Mouse (Mus musculus) intestine, embryonic 14.5 days (tissue): ENCODE results near the gene S100a2. TPM values are rescaled to one million over a fixed set of nuclear protein-coding genes. Genes with fewer than 3 reads are reported as not detected.

Source experiments
- ATAC-seq: fragments of 200-750 bp; cut with Nextera tagmentation; replicated peaks from 2 replicates; pipeline ENCODE4 v1.8.0; 2017; ENCODE audit warnings: low read depth, moderate number of reproducible peaks, moderate TSS enrichment, moderate library complexity; ENCODE audit not compliant: low FRiP score, low TSS enrichment
- DNase-seq: peaks from one replicate; pipeline ENCODE4 v3.0.0-alpha.2; 2018; ENCODE audit warnings: low spot score
- H3K27ac ChIP-seq: fragments of 300-500 bp; sonication (generic); 2 replicates; pipeline ENCODE4 v1.5.1; 2014; ENCODE audit warnings: low read depth, mild to moderate bottlenecking, control low read depth
- H3K27me3 ChIP-seq: fragments of 300-500 bp; sonication (generic); replicated peaks from 2 replicates; pipeline ENCODE4 v1.6.1; 2014; ENCODE audit warnings: low read length, control low read depth; ENCODE audit not compliant: control insufficient read depth, insufficient read depth
- H3K36me3 ChIP-seq: fragments of 300-500 bp; sonication (generic); 2 replicates; pipeline ENCODE4 v1.6.1; 2014; ENCODE audit warnings: low read length, control low read depth; ENCODE audit not compliant: control insufficient read depth, insufficient read depth
- H3K4me1 ChIP-seq: fragments of 300-500 bp; sonication (generic); replicated peaks from 2 replicates; pipeline ENCODE4 v1.6.1; 2014; ENCODE audit warnings: low read length, control low read depth, mixed read lengths; ENCODE audit not compliant: control insufficient read depth, insufficient read depth
- H3K4me2 ChIP-seq: fragments of 300-500 bp; sonication (generic); 2 replicates; pipeline ENCODE4 v1.6.1; 2014; ENCODE audit warnings: low read length
- H3K4me3 ChIP-seq: fragments of 300-500 bp; sonication (generic); 2 replicates; pipeline ENCODE4 v1.5.1; 2014; ENCODE audit warnings: low read depth, low read length, control low read depth, mixed read lengths
- H3K9ac ChIP-seq: fragments of 300-500 bp; sonication (generic); 2 replicates; pipeline ENCODE4 v1.6.1; 2014; ENCODE audit warnings: mild to moderate bottlenecking, low read length
- H3K9me3 ChIP-seq: fragments of 300-500 bp; sonication (generic); 2 replicates; pipeline ENCODE4 v1.6.1; 2016; ENCODE audit warnings: low read length, control low read depth; ENCODE audit not compliant: control insufficient read depth
- WGBS: fragments of 180-500 bp; shearing (Covaris S2); extraction: QIAGEN DNeasy Blood & Tissue Kit; methylation state at CpG from one replicate; pipeline ENCODE4 v1.1.7; 2014; 5-methylcytosine and 5-hydroxymethylcytosine counted together
- polyA plus RNA-seq: library from polyadenylated mRNA; unstranded; fragments of >200 nt; fragmentation: Nextera tagmentation; extraction: Ambion mirVana; gene quantifications from 2 replicates; pipeline ENCODE4 v1.2.1, GENCODE M21; 2014

The S100a2 gene
- polyA plus RNA-seq, 1 experiment from 2014 or later: not detected

DNA sequence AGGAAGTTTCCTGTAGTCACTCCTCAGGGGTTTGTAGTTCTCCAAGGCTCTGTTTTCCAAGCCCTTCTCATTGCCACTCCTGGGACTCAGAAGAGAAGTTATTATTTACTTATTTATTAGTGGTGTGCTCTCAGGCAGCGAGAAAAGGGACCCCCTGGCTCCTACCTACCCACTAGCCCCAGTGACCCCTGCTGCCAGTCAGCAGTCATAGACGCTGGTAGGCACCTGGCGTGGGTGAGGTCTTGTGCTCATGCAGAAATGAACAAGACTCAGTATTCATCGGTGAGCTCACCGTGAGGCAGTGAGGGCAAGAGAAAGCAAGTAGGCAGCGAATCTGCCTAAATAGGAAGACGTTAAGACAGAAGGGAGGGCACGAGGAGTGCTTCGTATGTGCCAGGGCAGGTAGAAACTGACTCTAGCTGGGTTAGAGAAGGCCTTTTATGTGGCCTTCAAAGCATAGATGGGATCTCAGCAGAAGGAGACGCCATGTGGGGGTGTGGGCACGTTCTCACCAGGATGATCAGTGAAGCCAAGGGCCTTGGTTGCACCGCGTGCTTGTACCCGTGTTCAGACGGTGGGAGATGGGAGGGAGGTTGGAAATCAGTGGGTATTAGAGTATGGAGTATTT lies 3.9 kb upstream of the S100a2 start:
- Histone ChIP-seq H3K36me3 (no peaks in the 10 kb centered on the region), H3K9me3 (no peaks in the 10 kb centered on the region), H3K27me3 (no peaks in the 10 kb centered on the region), H3K4me1 (peaks cover 7% of the 10 kb centered on the region), H3K9ac (no peak overlapping the region), H3K4me3 (no peak overlapping the region), H3K27ac (peak overlapping the region; percentile 69), H3K4me2 (no peak overlapping the region)
- no peak for DNase-seq
- ATAC-seq: no peak
- WGBS: 88% methylated on average over 15 of the region's 15 CpGs

DNA sequence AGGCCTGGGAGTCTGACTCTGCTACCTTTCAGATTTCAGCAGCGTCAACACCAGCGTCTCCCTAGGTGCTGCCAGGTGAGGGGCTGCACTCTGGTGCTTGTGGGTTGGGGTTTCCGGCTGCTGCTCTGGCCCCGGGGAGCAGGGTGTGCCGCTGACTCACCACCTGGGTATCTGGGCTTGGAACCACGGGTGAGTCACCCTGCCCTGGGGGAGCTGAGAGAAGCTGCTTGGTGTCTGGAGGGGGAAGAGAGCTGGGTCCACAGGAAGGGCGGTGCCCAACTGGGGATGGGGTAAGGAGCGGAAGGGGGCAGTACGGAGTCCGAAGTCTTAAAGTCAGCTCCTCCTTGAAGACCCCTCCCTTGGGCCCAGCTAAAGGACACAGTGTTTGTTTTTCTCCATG lies 3.1 kb upstream of the S100a2 start:
- Histone ChIP-seq H3K9ac (no peak overlapping the region), H3K27ac (peak overlapping the region; percentile 69), H3K4me1 (peaks cover 7% of the 10 kb centered on the region), H3K36me3 (no peaks in the 10 kb centered on the region), H3K4me2 (no peak overlapping the region), H3K9me3 (no peaks in the 10 kb centered on the region), H3K4me3 (no peak overlapping the region), H3K27me3 (no peaks in the 10 kb centered on the region)
- DNase-seq (peak; percentile 73), ATAC-seq (peak; percentile 79)
- 50% methylated on average over 10 of the region's 10 CpGs for WGBS

DNA sequence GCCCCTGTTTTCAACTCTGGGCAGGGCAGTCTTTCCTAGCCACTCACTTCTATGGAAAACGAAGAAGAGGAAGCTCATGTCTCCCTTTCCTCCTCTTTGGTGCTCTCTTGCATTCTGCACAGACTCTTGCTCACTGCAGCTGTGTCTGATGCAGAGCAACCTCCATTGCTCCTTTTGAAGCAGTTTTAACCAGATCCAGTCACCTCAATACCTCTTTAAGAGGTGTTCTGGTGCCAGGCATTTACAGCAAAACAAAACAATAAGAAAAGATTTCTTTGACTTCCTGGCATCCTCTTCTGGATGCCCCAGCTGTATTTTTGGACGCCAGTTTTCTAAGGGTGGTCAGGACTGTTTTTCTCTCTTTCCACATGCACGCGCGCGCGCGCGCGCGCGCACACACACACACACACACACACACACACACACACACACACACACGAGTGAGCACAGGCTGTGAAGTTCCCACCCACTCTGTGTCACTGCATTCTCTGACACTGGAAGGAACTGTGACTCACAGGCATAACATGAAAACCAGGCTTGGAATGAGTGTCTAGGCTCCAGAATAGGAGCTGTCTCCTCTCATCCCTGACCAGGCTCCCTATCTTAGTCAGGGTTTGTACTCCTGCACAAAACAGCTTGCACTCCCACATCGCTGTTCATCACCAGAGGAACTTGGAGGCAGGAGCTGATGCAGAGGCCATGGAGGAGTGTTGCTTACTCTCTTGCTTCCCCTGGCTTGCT lies 2.5 kb upstream of the S100a2 start:
- H3K27me3 ChIP-seq: no peaks in the 10 kb centered on the region
- WGBS: 87% methylated on average over 14 of the region's 14 CpGs
- H3K27ac ChIP-seq: peak overlapping the region; percentile 69
- no peak overlapping the region for H3K4me3 ChIP-seq
- no peaks in the 10 kb centered on the region for H3K9me3 ChIP-seq
- peaks cover 7% of the 10 kb centered on the region for H3K4me1 ChIP-seq
- H3K4me2 ChIP-seq: no peak overlapping the region
- no peak for ATAC-seq
- H3K36me3 ChIP-seq: no peaks in the 10 kb centered on the region
- no peak overlapping the region for H3K9ac ChIP-seq
- no peak for DNase-seq

DNA sequence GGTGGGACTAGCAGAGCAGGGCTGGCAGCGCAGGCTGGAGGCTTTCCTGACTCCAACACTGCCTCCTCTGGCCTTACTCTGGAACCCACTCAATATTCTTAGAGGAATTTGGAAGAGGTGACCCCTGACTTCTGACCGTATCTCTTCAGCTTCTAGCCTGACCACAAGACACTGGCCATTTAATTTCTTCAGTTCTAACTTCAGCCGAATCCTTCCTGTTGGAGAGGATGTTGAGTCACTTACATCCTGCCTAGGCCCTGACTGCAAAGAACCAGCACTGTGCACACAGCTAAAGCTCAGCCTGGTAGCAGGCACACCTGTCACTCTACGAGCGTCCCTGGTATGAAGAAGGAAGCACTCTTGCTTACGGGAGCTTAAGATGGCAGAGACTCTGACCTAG lies 657 bp upstream of the S100a2 start:
- DNase-seq (no peak), ATAC-seq (no peak)
- H3K27ac ChIP-seq: no peak overlapping the region
- 74% methylated on average over 6 of the region's 6 CpGs for WGBS
- H3K4me2 ChIP-seq: no peak overlapping the region
- H3K4me1 ChIP-seq: no peaks in the 10 kb centered on the region; the same call in 1 of the 2 replicates
- H3K9me3 ChIP-seq: no peaks in the 10 kb centered on the region
- H3K9ac ChIP-seq: no peak overlapping the region
- no peaks in the 10 kb centered on the region for H3K36me3 ChIP-seq
- H3K4me3 ChIP-seq: no peak overlapping the region
- H3K27me3 ChIP-seq: no peaks in the 10 kb centered on the region

DNA sequence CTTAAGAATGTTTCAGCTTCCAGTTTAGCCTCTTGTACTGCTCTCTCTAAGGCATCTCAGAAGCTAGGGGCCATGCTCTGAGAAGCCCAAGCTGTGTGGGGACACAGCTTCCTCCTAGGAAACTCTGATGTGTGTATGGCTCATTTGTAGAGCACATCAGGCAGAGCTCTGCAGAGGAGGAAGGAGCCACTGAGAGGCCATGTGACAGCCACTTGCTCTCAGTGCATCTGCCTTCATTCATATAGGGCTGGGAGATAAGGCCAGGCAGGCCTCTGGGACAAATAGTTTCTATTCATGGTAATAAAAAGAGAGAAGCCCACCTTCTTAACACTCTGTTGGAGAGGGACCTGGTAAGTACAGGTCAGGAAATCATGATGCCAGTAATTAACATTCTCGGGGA lies 4.4 kb downstream of the S100a2 start:
- DNase-seq: no peak
- H3K4me2 ChIP-seq: no peak overlapping the region

DNA sequence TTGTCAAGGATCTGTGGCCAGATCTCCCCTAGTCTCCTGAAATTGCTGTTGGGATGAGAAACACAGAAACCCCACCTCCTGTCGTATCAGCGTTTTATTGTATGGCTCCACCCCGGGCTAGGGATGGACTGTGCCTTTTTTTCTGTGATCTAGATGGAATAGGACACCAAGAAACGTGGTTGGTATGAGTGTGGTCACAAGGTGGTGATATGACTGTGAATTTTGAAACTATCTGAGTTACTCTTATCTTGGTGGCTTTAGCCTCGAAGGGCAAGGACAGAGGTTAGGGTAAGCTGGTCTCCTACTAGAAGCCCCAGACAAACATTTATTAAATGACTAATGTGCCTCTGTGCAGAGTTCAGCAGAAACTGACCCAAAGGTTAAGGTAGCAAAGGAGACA lies 5.5 kb downstream of the S100a2 start:
- Histone ChIP-seq H3K27me3 (no peaks in the 10 kb centered on the region), H3K4me1 (no peaks in the 10 kb centered on the region), H3K4me2 (no peak overlapping the region), H3K36me3 (no peaks in the 10 kb centered on the region), H3K4me3 (no peak overlapping the region), H3K9me3 (no peaks in the 10 kb centered on the region), H3K9ac (no peak overlapping the region), H3K27ac (no peak overlapping the region)
- 59% methylated on average over 5 of the region's 5 CpGs for WGBS
- DNase-seq: no peak
- ATAC-seq: no peak

More for the DNA sequence above, 4.4 kb downstream of the S100a2 start:
- 73% methylated on average over 1 of the region's 1 CpGs for WGBS
- Histone ChIP-seq H3K27me3 (no peaks in the 10 kb centered on the region), H3K9me3 (no peaks in the 10 kb centered on the region), H3K4me1 (no peaks in the 10 kb centered on the region), H3K9ac (no peak overlapping the region), H3K27ac (no peak overlapping the region), H3K4me3 (no peak overlapping the region), H3K36me3 (no peaks in the 10 kb centered on the region)
- no peak for ATAC-seq

DNA sequence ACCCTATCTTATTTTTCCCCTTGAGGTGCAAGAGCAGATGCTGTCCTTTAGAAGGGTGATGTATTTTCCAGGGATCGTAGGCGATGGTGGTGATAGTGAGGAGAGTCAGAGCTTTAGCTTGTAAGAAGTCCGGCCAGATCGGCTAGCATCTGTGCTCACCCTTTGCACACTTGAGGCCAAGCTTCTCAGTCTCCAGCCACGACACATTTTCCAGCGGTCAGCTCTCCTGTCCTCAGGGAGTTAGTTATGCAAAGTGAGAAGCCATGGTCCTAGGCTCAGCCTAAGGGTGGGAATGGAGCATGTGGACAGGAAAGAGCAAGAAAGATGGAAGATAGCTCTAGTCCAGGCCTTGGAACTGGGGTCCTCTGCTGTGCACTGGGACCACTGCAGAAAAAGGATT lies 6.8 kb downstream of the S100a2 start:
- no peak overlapping the region for H3K27ac ChIP-seq
- WGBS: 88% methylated on average over 6 of the region's 6 CpGs
- no peaks in the 10 kb centered on the region for H3K9me3 ChIP-seq
- no peak overlapping the region for H3K4me2 ChIP-seq
- H3K4me3 ChIP-seq: no peak overlapping the region
- DNase-seq (no peak), ATAC-seq (no peak)
- H3K4me1 ChIP-seq: no peaks in the 10 kb centered on the region
- H3K27me3 ChIP-seq: no peaks in the 10 kb centered on the region
- H3K36me3 ChIP-seq: no peaks in the 10 kb centered on the region
- H3K9ac ChIP-seq: no peak overlapping the region

DNA sequence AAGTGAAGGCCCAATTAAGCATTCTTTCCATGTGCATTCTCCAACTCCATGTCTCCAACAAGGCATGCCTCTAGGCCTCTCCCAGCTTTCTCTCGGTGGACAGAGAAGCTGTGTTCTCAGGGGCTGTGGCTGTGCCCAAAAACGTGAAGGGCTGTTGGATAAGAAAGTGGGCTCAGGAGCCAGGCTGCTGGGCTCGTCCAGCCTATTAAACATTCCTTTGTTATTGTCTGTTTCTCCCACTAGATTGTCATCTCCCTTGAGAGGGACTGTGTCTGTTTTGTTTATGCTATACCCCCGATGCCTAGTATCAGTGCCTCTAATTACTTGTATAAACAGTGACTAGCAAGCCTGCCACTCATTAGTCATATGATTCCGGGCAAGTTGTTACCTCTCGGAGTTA lies 7.7 kb downstream of the S100a2 start:
- H3K4me1 ChIP-seq: no peaks in the 10 kb centered on the region
- no peaks in the 10 kb centered on the region for H3K36me3 ChIP-seq
- no peak overlapping the region for H3K4me3 ChIP-seq
- WGBS: 27% methylated on average over 6 of the region's 6 CpGs
- H3K9me3 ChIP-seq: no peaks in the 10 kb centered on the region
- ATAC-seq: no peak
- H3K27me3 ChIP-seq: no peaks in the 10 kb centered on the region
- DNase-seq: no peak
- no peak overlapping the region for H3K4me2 ChIP-seq
- no peak overlapping the region for H3K27ac ChIP-seq
- no peak overlapping the region for H3K9ac ChIP-seq

DNA sequence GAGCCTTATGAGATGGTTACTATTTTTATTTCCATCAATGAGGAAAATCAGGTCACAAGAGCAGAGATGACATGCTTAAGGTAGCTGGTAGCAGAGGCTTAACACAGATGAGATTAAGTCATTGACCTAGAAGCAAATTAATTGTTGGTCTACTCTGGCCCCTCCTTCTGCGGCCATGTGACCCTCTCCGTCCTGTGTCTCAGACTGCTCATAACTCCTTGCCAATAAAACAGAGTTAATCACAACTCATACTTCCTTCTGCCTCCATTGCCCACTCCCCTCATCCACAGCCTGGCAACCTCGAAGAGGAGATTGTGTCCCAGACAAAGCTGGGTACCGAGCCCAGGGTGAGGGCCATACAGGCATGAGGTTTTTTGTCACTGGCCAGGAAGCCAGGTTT lies 8.2 kb downstream of the S100a2 start:
- Histone ChIP-seq H3K9ac (no peak overlapping the region), H3K27me3 (no peaks in the 10 kb centered on the region), H3K27ac (no peak overlapping the region), H3K36me3 (no peaks in the 10 kb centered on the region), H3K9me3 (no peaks in the 10 kb centered on the region), H3K4me1 (no peaks in the 10 kb centered on the region), H3K4me3 (no peak overlapping the region), H3K4me2 (no peak overlapping the region)
- DNase-seq (no peak), ATAC-seq (no peak)
- WGBS: 87% methylated on average over 4 of the region's 4 CpGs
